Mouse (Mus musculus): Measurements from ENCODE around the gene Foxc1.

Foxc1 gene

DNA sequence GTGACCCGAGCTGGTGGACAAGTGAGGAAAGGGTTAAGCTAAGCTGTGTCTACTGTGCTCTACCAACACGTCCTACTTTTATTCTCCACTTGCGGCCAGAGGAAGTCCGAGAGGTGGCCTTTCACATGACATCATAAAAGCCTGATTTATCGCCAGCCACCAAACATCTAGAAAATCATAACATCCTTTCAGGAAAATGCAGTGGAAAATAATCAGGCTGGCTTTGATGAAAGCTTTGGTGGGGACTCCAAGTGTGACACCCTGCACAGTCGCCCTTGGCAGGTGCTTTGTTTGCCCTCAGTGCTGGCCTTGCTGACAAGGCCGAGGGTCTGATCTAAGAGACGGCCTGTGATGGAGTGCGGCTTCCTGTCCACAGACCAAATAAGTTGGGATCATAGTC lies 23.9 kb downstream of the Foxc1 start:
- no peak for DNase-seq (ENCODE audit: low read depth, low spot score)

DNA sequence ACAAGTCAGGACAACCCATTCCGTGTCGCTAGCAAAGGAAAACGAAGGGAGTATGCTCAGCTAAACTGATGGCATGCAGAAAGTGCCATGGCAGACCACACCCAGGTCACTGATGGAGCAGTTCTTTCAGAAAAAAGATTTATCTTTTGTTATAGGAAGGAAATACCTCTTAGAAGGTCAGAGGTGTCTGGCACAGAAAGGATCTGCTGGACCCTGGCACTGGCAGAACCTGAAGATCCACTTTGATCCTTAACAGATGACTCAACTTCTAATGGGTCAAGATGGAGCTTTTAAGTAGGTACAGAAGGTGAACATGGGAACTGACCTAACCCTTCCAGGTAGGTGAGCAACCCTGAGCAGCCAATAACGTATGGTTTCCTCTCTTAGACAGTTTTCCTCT lies 29.4 kb downstream of the Foxc1 start:
- no peak for DNase-seq (ENCODE audit: low read depth, low spot score)

DNA sequence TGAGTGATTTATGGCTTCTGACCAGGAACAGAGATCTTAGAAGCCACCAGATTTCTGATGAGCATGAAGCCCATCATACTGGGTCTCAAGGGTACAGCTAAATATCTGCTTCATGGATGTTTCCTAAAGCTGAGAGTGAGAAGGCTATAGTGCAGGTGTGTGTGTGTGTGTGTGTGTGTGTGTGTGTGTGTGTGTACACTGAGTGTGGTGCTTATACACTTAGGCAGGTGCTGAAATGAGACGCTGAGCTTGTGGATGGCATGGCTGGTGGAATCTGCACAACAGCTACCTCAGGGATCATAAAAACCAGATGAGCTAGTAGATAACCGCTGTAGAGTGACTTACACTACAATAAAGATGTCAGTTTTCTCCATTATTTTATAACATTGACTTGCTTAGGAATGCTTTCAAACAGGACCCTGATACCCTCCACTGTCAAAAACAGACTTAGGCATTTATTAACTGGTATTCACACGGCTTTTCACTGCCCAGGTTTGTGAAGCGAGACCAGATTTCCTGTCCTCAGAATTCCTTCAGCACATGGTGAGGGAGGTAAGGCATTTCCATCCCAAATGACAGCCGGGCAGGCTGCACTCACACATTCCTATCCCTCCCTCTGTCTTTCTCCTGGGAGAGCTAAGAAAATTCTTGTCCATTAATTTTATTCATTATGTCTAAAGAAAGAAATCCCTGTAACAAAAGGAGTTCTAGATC lies 43.0 kb downstream of the Foxc1 start:
- no peak for DNase-seq (ENCODE audit: low read depth, low spot score)

DNA sequence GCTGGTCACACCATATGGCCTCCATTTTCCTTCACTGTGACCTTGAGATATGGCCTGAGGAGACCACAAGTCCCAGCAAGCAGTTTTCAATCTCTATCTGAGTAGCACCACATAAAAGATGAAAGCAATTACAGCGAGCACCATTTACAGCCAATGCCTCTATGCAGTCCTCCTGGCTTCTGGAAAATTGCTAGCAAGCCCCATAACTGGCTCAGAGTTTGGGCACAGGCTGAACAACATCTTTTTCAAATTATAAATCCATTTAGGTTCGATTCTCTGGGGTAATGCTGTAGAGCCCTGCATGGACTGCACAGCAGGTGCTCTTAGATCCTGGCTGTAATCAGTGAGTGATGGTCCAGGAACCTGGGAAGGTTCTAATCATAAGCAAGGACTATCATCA lies 47.1 kb downstream of the Foxc1 start:
- DNase-seq (ENCODE audit: low read depth, low spot score): no peak

DNA sequence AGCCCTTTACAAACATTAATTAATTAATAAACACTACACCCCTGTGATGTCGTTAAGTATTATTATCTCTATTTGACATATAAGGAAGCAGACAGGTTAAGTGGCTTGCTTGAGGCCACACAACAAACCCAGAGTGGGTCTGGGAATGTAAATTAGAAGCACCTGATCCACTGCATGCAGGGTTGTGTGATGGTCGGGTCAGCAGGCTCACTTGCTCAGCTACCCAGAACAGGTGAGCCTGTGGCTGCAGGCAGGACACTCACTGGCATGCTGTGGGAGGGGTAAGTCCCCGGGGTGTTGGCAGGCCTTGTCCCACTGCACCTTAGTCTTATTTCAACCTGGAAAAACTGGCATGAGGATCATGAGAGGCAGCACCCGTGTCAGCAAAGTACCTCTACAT lies 47.6 kb downstream of the Foxc1 start:
- DNase-seq (ENCODE audit: low read depth, low spot score): no peak

DNA sequence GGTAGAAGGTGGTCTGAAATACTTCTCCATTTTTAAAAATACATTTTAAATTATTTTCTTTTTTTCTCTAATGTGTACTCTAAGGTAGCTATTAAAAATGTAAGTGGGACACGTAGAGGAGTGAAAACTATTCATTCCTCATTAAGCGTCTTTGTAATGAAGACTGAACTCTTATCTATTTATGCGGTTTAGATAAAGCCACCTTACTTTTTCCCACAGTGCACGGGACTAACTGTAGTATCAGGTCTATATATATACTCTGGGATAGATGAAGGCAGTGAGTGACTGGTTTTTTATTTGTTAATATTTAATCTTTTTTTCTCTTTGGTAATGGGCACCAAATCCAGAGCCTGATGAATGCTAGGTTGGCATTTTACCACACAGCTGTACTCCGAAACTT lies 53.8 kb downstream of the Foxc1 start:
- DNase-seq (ENCODE audit: low read depth, low spot score): no peak

All from brain, adult 2 months (tissue).